Mouse (Mus musculus): ENCODE measurements around the gene Dnm3.

DNA sequence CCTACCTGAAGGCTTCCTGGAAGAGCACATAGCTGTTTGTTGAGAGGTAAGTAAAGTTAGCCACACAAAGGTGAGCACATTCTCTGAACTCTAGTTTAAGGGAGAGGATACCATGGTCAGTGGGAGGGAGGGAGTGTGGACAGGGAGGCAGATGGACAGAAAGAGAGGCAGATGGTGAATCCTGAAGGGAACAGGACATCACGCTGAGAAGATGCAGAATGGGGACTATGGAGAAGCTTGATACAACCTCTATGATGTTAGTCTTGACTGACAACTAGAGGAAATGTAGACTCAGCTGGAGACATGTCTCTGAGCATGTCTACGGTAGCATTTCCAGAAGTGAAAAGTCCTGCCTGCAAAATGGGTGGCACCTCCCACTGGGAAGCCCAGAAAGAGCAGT lies 19.1 kb downstream of the Dnm3 start:
- TF ChIP-seq POLR2A (IDR thresholded peaks at IDR 0.05; ENCODE audit: insufficient read depth, low read depth, low read length) (no peak), CTCF (IDR thresholded peaks at IDR 0.05) (no peak)

All from heart, adult 2 months (tissue).